Mouse (Mus musculus) limb, embryonic 13.5 days (tissue): ENCODE data around the gene Slc25a41. TPM values are rescaled to one million over a fixed set of nuclear protein-coding genes. Genes with fewer than 3 reads are reported as not detected.

Experiments
- ATAC-seq: fragments of 200-750 bp; cut with Nextera tagmentation; 2 replicates; pipeline ENCODE4 v1.8.0; 2017; ENCODE audit warnings: low read depth, moderate number of reproducible peaks, moderate TSS enrichment; ENCODE audit not compliant: low FRiP score
- H3K27ac ChIP-seq: fragments of 300-500 bp; sonication (generic); 2 replicates; pipeline ENCODE4 v1.5.1; 2015; ENCODE audit warnings: inconsistent platforms, mild to moderate bottlenecking, moderate library complexity
- H3K27me3 ChIP-seq: fragments of 300-500 bp; sonication (generic); 2 replicates; pipeline ENCODE4 v1.6.1; 2015; ENCODE audit warnings: mild to moderate bottlenecking, inconsistent platforms
- H3K36me3 ChIP-seq: fragments of 300-500 bp; sonication (generic); 2 replicates; pipeline ENCODE4 v1.6.1; 2015; ENCODE audit warnings: inconsistent platforms, mild to moderate bottlenecking, moderate library complexity
- H3K4me1 ChIP-seq: fragments of 300-500 bp; sonication (generic); 2 replicates; pipeline ENCODE4 v1.6.1; 2015; ENCODE audit warnings: inconsistent platforms
- H3K4me2 ChIP-seq: fragments of 300-500 bp; sonication (generic); replicated peaks from 2 replicates; pipeline ENCODE4 v1.6.1; 2015; ENCODE audit warnings: inconsistent platforms, mild to moderate bottlenecking, moderate library complexity
- H3K4me3 ChIP-seq: fragments of 300-500 bp; sonication (generic); 2 replicates; pipeline ENCODE4 v1.5.1; 2015; ENCODE audit warnings: moderate library complexity, mild to moderate bottlenecking, inconsistent platforms
- H3K9ac ChIP-seq: fragments of 300-500 bp; sonication (generic); 2 replicates; pipeline ENCODE4 v1.6.1; 2015; ENCODE audit warnings: mild to moderate bottlenecking, inconsistent platforms
- H3K9me3 ChIP-seq: fragments of 300-500 bp; sonication (generic); 2 replicates; pipeline ENCODE4 v1.6.1; 2016; ENCODE audit warnings: inconsistent platforms
- WGBS: fragments of 180-500 bp; shearing (Covaris S2); methylation state at CpG from one replicate; pipeline ENCODE4 v1.1.7; 2015; 5-methylcytosine and 5-hydroxymethylcytosine counted together
- polyA plus RNA-seq: library from polyadenylated mRNA; unstranded; fragments of >200 nt; fragmentation: Nextera tagmentation; extraction: Ambion mirVana; gene quantifications from 2 replicates; pipeline ENCODE4 v1.2.1, GENCODE M21; 2015

Slc25a41 gene
- polyA plus RNA-seq, 1 experiment from 2014 or later: not detected

DNA sequence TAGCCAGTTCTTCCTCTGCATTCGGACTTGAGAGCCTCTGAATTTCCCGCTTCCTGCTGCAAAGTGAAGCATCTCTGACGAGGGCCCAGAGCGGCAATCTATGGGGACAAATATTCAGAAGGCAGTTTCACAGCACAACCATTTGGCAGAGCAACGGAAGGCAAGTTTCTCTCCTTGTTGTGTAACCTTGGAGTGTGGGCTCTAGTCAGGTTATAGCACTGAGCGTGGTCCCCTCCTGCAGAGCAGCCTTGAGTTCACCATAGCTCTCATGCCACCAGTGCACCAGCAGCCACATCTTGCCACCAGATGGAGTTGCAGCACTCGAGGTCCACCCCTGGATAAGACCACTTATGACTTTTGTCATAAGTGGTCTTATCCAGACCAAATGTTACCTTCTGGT lies 53.0 kb downstream of the Slc25a41 start:
- Histone ChIP-seq H3K4me2 (no peak overlapping the region), H3K27ac (no peak overlapping the region), H3K9me3 (no peaks in the 10 kb centered on the region), H3K4me3 (no peak overlapping the region), H3K9ac (no peak overlapping the region), H3K4me1 (peaks cover 7% of the 10 kb centered on the region), H3K27me3 (no peaks in the 10 kb centered on the region), H3K36me3 (peaks cover 19% of the 10 kb centered on the region)
- ATAC-seq: no peak
- WGBS: 80% methylated on average over 7 of the region's 7 CpGs

DNA sequence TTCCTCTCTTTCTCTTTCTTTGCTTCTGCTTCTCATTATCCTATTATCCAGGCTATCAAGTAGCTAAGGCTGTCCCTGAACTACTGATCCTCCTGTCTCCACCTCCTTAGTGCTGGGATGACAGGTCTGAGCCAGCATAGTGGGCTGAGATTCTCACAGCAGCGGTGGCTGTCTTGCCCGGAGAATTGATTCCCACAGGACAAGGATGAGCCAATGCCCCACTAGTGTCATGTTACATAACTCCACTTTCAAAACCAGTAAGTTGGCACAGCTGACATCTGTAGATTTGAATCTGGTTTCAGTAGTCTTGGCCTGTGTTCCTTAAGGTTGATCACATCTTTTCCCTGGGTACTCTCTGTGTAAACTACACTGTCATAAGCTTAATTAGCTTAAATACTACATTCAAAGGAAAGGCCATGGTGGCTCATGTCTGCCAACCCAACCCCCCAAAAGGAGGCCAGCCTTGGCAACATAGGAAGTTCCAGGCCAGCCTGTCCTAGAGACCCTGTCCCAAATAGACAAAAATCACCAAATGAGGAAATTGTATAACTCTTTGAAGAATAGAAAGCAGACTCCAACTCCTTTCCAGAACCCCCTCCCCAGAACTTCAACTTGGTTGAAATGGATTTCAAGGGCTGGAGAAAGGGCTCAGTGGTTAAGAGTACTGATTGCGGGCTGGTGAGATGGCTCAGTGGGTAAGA lies 55.2 kb downstream of the Slc25a41 start:
- peaks cover 6% of the 10 kb centered on the region for H3K4me1 ChIP-seq
- no peak for ATAC-seq
- no peak overlapping the region for H3K27ac ChIP-seq
- WGBS: 89% methylated on average over 3 of the region's 3 CpGs
- no peaks in the 10 kb centered on the region for H3K36me3 ChIP-seq
- no peak overlapping the region for H3K4me3 ChIP-seq
- H3K4me2 ChIP-seq: no peak overlapping the region
- no peak overlapping the region for H3K9ac ChIP-seq
- H3K9me3 ChIP-seq: no peaks in the 10 kb centered on the region
- H3K27me3 ChIP-seq: no peaks in the 10 kb centered on the region

DNA sequence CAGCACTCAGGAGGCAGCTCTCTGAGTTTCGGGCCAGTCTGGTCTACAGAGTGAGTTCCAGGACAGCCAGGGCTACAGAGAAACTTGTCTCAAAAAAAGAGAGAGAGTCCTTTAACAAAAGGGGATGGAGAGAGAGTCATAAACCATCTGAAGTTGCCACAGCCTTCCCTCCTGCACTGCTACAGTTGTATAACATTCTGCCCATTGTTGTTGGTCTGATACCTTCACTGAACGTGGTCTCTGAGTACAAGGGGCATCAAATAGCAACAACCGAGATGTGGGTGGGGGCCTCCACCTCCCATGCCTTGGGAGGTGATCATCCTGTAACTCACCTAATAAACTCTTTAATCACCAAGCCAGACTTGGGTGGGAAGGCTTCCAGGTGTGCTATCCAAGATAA lies 55.8 kb downstream of the Slc25a41 start:
- Histone ChIP-seq H3K9ac (no peak overlapping the region), H3K4me2 (no peak overlapping the region), H3K36me3 (no peaks in the 10 kb centered on the region), H3K9me3 (no peaks in the 10 kb centered on the region), H3K27me3 (no peaks in the 10 kb centered on the region), H3K4me3 (no peak overlapping the region), H3K27ac (no peak overlapping the region), H3K4me1 (no peaks in the 10 kb centered on the region)
- 66% methylated on average over 3 of the region's 3 CpGs for WGBS
- ATAC-seq: no peak

DNA sequence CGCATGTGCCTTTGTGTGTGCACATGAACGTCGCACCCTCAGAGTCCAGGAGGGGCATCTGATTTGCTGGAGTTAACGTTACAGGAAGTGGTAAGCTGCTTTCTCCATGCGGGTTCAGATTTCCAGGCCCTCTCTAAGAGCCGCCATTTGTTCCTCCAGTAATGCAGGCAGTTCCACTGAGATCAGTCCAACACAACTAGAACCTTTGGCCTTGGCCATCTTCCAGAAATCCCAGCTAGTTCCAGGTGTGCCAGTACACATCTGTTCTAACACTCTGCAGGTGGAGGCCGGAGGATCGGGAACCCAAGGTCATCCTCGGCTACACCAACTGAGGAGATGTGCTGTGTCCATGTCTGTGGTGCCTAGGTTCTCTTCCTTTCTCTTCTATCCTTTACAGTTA lies 56.6 kb downstream of the Slc25a41 start:
- no peaks in the 10 kb centered on the region for H3K27me3 ChIP-seq
- no peak overlapping the region; the same call in 1 of the 2 replicates for H3K9ac ChIP-seq
- ATAC-seq: no peak
- H3K4me1 ChIP-seq: no peaks in the 10 kb centered on the region
- no peaks in the 10 kb centered on the region for H3K36me3 ChIP-seq
- H3K27ac ChIP-seq: no peak overlapping the region
- H3K9me3 ChIP-seq: no peaks in the 10 kb centered on the region
- no peak overlapping the region for H3K4me3 ChIP-seq
- WGBS: 72% methylated on average over 9 of the region's 9 CpGs
- no peak overlapping the region for H3K4me2 ChIP-seq

Other genes with a start within 250 kb of the Slc25a41 start
- 4.5 and 4.9 TPM in 2 replicates for gene Rfx2, start 210.6 kb downstream of the Slc25a41 start, polyA plus RNA-seq
- gene Acsbg2, start 167.2 kb downstream of the Slc25a41 start, polyA plus RNA-seq: not detected in 2 replicates
- gene 1700061G19Rik, start 166.2 kb downstream of the Slc25a41 start, polyA plus RNA-seq: 0.29 and 0.47 TPM in 2 replicates
- 63.3 and 74.1 TPM in 2 replicates for gene Mllt1, start 106.2 kb downstream of the Slc25a41 start, polyA plus RNA-seq
- not detected in 2 replicates for gene Acer1, start 59.5 kb downstream of the Slc25a41 start, polyA plus RNA-seq
- 157 and 163 TPM in 2 replicates for gene Clpp, start 51.3 kb downstream of the Slc25a41 start, polyA plus RNA-seq
- 41.7 and 44.4 TPM in 2 replicates for gene Alkbh7, start 44.3 kb downstream of the Slc25a41 start, polyA plus RNA-seq
- not detected in 2 replicates for gene Pspn, start 41.6 kb downstream of the Slc25a41 start, polyA plus RNA-seq
- 61.0 and 61.5 TPM in 2 replicates for gene Gtf2f1, start 30.4 kb downstream of the Slc25a41 start, polyA plus RNA-seq
- 0.32 TPM in 1 of 2 replicates, not detected in the other for gene Gm17949, start 30.2 kb downstream of the Slc25a41 start, polyA plus RNA-seq
- 46.0 and 46.3 TPM in 2 replicates for gene Khsrp, start 10.1 kb downstream of the Slc25a41 start, polyA plus RNA-seq
- gene Crb3, start 17.5 kb upstream of the Slc25a41 start, polyA plus RNA-seq: 1.7 and 2.9 TPM in 2 replicates
- 5.5 and 6.5 TPM in 2 replicates for gene Slc25a23, start 18.2 kb upstream of the Slc25a41 start, polyA plus RNA-seq
- gene Dennd1c, start 36.9 kb upstream of the Slc25a41 start, polyA plus RNA-seq: 1.1 TPM in 2 replicates
- gene Tubb4a, start 46.1 kb upstream of the Slc25a41 start, polyA plus RNA-seq: 16.3 and 17.5 TPM in 2 replicates
- gene Tnfsf9, start 63.7 kb upstream of the Slc25a41 start, polyA plus RNA-seq: 9.2 and 10.9 TPM in 2 replicates
- gene Cd70, start 108.1 kb upstream of the Slc25a41 start, polyA plus RNA-seq: not detected in 2 replicates
- 0.20 TPM in 1 of 2 replicates, not detected in the other for gene Tnfsf14, start 152.5 kb upstream of the Slc25a41 start, polyA plus RNA-seq
- 0.31 and 0.59 TPM in 2 replicates for gene C3, start 186.5 kb upstream of the Slc25a41 start, polyA plus RNA-seq
- 34.5 and 36.5 TPM in 2 replicates for gene Gpr108, start 206.8 kb upstream of the Slc25a41 start, polyA plus RNA-seq
- 28.8 and 38.1 TPM in 2 replicates for gene Trip10, start 207.8 kb upstream of the Slc25a41 start, polyA plus RNA-seq
- gene Vav1, start 237.4 kb upstream of the Slc25a41 start, polyA plus RNA-seq: 2.1 and 2.7 TPM in 2 replicates